Mouse (Mus musculus) heart, adult 2 months (tissue): ENCODE data around the gene Nme2.

ENCODE experiments used
- CTCF ChIP-seq: fragments of 200-600 bp; IDR thresholded peaks from 2 replicates; pipeline ENCODE4 v1.8.1; 2022; ENCODE audit warnings: antibody characterized with exemption, mild to moderate bottlenecking, moderate library complexity
- EP300 ChIP-seq: fragments of 200-500 bp; IDR thresholded peaks from 2 replicates; pipeline ENCODE4 v1.6.1; 2011; ENCODE audit warnings: low read depth, low read length, control low read depth; ENCODE audit not compliant: insufficient read depth

DNA sequence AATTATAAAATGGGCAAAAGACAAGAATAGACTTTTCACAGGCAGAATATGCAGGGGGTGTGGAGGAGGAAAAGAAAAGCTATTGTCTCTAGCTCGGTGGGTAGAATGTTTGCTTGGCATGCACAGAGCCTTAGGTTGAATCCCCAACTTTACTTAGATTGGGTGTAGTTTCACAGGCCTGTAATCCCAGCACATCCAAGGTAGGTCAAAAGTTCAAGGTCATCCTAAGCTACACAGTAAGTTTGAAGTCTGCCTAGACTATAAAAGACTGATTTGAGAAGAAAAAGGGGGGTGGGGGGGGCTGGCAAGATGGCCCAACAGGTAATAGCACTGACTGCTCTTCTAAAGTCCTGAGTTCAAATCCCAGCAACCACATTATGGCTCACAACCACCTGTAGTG lies 13.7 kb upstream of the Nme2 start:
- TF ChIP-seq EP300 (no peak), CTCF (no peak)
